Mouse (Mus musculus) embryonic facial prominence, embryonic 15.5 days (tissue): ENCODE measurements around the gene Osbpl8. TPM values are rescaled to one million over a fixed set of nuclear protein-coding genes. Genes with fewer than 3 reads are reported as not detected.
"Not testable (repeated sequence)": the region's sequence is repeated elsewhere in the genome, so short reads cannot be mapped to it uniquely, and the experiment has no call there.

Experiments
- ATAC-seq: fragments of 200-750 bp; cut with Nextera tagmentation; 2 replicates; pipeline ENCODE4 v1.8.0; 2017; ENCODE audit warnings: low read depth, moderate TSS enrichment; ENCODE audit not compliant: insufficient number of reproducible peaks, low FRiP score, low TSS enrichment
- H3K27ac ChIP-seq: fragments of 300-500 bp; sonication (generic); replicated peaks from 2 replicates; pipeline ENCODE4 v1.5.1; 2015; ENCODE audit warnings: mild to moderate bottlenecking, inconsistent platforms
- H3K27me3 ChIP-seq: fragments of 300-500 bp; sonication (generic); 2 replicates; pipeline ENCODE4 v1.6.1; 2015; ENCODE audit warnings: inconsistent platforms
- H3K36me3 ChIP-seq: fragments of 300-500 bp; sonication (generic); 2 replicates; pipeline ENCODE4 v1.6.1; 2015; ENCODE audit warnings: mild to moderate bottlenecking, inconsistent platforms
- H3K4me1 ChIP-seq: fragments of 300-500 bp; sonication (generic); 2 replicates; pipeline ENCODE4 v1.6.1; 2015; ENCODE audit warnings: inconsistent platforms
- H3K4me2 ChIP-seq: fragments of 300-500 bp; sonication (generic); replicated peaks from 2 replicates; pipeline ENCODE4 v1.6.1; 2015; ENCODE audit warnings: mild to moderate bottlenecking, inconsistent platforms
- H3K4me3 ChIP-seq: fragments of 300-500 bp; sonication (generic); replicated peaks from 2 replicates; pipeline ENCODE4 v1.5.1; 2015; ENCODE audit warnings: mild to moderate bottlenecking, inconsistent platforms
- H3K9ac ChIP-seq: fragments of 300-500 bp; sonication (generic); 2 replicates; pipeline ENCODE4 v1.6.1; 2015; ENCODE audit warnings: inconsistent platforms
- H3K9me3 ChIP-seq: fragments of 300-500 bp; sonication (generic); replicated peaks from 2 replicates; pipeline ENCODE4 v1.6.1; 2016; ENCODE audit warnings: inconsistent platforms
- WGBS: fragments of 180-500 bp; shearing (Covaris S2); methylation state at CpG from one replicate; pipeline ENCODE4 v1.1.7; 2015; 5-methylcytosine and 5-hydroxymethylcytosine counted together
- polyA plus RNA-seq: library from polyadenylated mRNA; unstranded; fragments of >200 nt; fragmentation: Nextera tagmentation; extraction: Ambion mirVana; gene quantifications from 2 replicates; pipeline ENCODE4 v1.2.1, GENCODE M21; 2015

Osbpl8 gene
- polyA plus RNA-seq, 1 experiment from 2014 or later = 12.8 TPM

DNA sequence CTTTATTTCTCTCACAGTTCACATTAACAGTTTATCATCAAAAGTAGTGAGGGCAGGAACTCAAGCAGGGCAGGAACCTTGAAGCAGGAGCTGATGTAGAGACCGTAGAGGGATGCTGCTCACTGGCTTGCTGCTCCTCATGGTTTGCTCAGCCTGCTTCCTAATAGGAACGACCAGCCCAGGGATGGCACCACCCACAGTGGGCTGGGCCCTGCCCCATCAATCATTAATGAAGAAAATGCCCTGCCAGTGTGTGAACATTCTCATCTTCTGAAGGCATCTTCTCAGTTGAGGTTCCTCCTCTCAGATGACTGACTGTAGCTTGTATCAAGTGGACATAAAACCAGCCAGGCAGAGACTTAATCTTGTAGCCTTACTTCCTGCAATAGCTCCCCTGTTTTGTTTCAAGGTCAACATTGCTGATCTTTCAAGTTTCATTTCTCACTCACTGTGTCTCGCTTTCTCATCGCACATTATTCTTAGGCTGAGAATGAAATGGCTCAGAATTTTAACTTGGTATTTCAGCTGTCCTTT is 24.5 kb downstream of the Osbpl8 start:
- no peak for ATAC-seq
- Histone ChIP-seq H3K4me2 (no peak overlapping the region), H3K27ac (no peak overlapping the region), H3K4me1 (0 out of 2 replicates have a peak, but pooled peaks cover 4% of the 10 kb centered on the region), H3K36me3 (no peaks in the 10 kb centered on the region), H3K4me3 (no peak overlapping the region), H3K27me3 (no peaks in the 10 kb centered on the region), H3K9ac (no peak overlapping the region), H3K9me3 (no peaks in the 10 kb centered on the region)
- 78% methylated on average over 4 of the region's 4 CpGs for WGBS

DNA sequence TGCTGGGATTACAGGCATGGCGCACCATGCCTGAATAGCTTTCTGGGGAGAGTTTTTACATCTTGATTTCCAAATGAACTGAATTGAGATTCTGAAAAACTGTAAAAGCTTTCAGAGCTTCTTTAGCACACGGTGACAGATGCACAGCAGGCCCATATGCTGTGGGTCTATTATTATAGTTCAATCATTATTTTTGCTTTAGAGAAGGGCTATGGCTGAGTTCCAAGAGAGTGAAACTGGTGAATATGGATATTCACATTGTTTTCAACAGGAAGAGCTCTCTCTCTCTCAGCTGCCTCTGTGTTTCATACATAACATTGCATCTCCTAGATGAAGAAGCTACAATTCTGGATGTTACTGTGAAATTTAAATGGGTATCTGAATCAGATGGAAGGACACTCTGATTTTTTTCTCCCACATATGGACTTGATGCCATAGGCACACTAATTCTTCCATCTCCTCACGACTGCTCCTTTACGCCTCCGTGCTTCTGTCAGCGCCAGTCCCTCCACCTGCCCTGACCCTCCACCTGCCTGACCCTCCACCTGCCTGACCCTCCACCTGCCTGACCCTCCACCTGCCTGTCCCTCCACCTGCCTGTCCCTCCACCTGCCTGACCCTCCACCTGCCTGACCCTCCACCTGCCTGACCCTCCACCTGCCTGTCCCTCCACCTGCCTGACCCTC is 25.7 kb downstream of the Osbpl8 start:
- Histone ChIP-seq H3K9ac (no peak overlapping the region), H3K9me3 (no peaks in the 10 kb centered on the region), H3K4me2 (no peak overlapping the region), H3K27me3 (no peaks in the 10 kb centered on the region), H3K27ac (no peak overlapping the region), H3K4me3 (no peak overlapping the region), H3K36me3 (no peaks in the 10 kb centered on the region), H3K4me1 (0 out of 2 replicates have a peak, but pooled peaks cover 4% of the 10 kb centered on the region)
- 71% methylated on average over 6 of the region's 6 CpGs for WGBS
- no peak for ATAC-seq

DNA sequence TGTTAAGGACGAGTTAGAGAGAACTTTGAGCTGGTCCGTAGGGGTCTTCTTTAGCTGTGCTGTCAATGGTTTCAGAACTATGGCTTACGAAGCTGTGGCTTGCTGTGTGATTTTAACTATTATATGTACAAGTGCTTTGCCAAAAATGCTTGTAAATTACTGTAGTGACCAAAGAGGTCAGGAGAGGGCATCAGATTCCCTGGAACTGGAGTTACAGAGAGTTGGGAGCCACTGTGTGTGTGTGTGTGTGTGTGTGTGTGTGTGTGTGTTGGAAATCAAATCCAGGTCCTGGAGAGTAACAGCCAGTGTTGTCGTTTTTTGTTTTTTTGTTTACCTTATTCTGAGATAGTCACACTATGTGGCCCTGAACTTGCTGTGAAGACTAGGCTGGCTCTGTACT is 29.0 kb downstream of the Osbpl8 start:
- no peak for ATAC-seq
- WGBS = 68% methylated on average over 4 of the region's 4 CpGs
- no peaks in the 10 kb centered on the region for H3K27me3 ChIP-seq

DNA sequence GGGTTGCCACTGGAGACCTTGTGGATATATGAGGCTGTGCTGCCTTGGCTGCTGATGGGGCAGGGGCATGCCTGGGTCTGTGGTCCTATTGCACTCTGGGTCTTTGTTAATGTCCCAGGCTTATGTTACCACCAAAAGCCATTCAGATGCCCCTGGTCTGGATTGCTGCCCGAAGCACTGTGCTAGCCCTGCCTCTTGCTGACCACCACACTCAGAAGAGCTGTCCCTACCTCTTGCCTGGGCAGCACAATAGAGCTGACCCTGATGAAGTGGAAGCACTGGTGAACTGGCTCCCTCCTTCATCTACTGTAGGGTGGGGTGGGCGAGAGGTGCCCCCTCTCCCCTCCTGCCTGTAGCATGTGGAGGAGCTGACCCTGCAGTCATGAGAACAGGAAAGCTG is 31.6 kb downstream of the Osbpl8 start:
- no peak overlapping the region for H3K4me2 ChIP-seq
- no peaks in the 10 kb centered on the region for H3K9me3 ChIP-seq
- 85% methylated on average over 2 of the region's 2 CpGs for WGBS
- 0 out of 2 replicates have a peak, but pooled peaks cover 5% of the 10 kb centered on the region for H3K36me3 ChIP-seq
- no peak overlapping the region for H3K9ac ChIP-seq
- ATAC-seq = no peak
- H3K27ac ChIP-seq = no peak overlapping the region
- H3K4me3 ChIP-seq = no peak overlapping the region
- 0 out of 2 replicates have a peak, but pooled peaks cover 4% of the 10 kb centered on the region for H3K4me1 ChIP-seq
- H3K27me3 ChIP-seq = no peaks in the 10 kb centered on the region

More for the DNA sequence above, 29.0 kb downstream of the Osbpl8 start:
- Histone ChIP-seq H3K9me3 (no peaks in the 10 kb centered on the region), H3K27ac (no peak overlapping the region), H3K4me1 (0 out of 2 replicates have a peak, but pooled peaks cover 4% of the 10 kb centered on the region), H3K36me3 (0 out of 2 replicates have a peak, but pooled peaks cover 5% of the 10 kb centered on the region), H3K4me3 (no peak overlapping the region), H3K9ac (no peak overlapping the region), H3K4me2 (no peak overlapping the region)

DNA sequence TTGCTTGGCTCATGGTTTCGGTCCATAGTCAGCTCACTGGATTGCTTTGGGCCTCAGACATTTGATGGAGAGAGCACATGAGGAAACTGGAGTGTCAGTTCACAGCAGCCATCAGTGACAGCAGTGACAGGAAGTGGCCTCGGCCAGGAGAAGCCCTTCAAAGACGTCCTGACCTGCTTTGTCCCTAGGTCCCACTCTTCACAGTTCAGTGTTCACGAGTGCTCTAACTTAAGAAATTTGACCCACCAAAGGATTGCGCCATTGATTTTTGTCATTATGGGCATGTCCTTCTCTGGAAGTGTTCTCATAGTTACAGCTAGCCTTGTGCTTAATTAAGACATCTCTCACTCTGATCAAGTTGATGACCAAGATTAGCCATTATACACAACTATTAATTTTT is 34.2 kb downstream of the Osbpl8 start:
- ATAC-seq, H3K9me3 ChIP-seq: not testable (repeated sequence)

DNA sequence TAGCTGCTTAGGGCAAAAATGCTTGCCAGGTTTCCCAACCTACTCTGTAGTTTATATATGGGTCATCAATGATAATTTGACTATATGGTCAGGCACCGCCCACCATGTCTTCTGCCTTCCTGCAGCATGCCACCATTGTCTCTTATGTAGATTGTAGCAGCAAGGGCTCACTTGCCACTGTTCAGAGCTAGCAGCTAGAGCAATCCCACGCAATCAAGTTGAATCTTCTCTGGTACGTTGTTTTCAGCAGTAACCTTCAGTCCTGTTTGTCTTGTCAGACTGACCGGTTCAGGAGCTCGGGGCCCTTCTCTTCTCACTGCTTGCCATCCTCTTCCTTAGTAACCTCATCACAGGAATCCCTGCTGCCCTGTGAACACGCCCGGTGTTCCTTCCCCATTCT is 36.6 kb downstream of the Osbpl8 start:
- H3K4me3 ChIP-seq = no peak overlapping the region
- no peaks in the 10 kb centered on the region for H3K4me1 ChIP-seq
- ATAC-seq = no peak
- H3K4me2 ChIP-seq = no peak overlapping the region
- no peak overlapping the region for H3K9ac ChIP-seq
- 0 out of 2 replicates have a peak, but pooled peaks cover 5% of the 10 kb centered on the region for H3K36me3 ChIP-seq
- WGBS = 85% methylated on average over 7 of the region's 7 CpGs
- H3K27me3 ChIP-seq = no peaks in the 10 kb centered on the region
- no peaks in the 10 kb centered on the region for H3K9me3 ChIP-seq
- no peak overlapping the region for H3K27ac ChIP-seq

More for the DNA sequence above, 34.2 kb downstream of the Osbpl8 start:
- not testable (repeated sequence) for H3K27ac ChIP-seq, H3K27me3 ChIP-seq, H3K9ac ChIP-seq, H3K4me1 ChIP-seq, H3K4me3 ChIP-seq, H3K4me2 ChIP-seq, H3K36me3 ChIP-seq
- WGBS = 72% methylated on average over 5 of the region's 5 CpGs

DNA sequence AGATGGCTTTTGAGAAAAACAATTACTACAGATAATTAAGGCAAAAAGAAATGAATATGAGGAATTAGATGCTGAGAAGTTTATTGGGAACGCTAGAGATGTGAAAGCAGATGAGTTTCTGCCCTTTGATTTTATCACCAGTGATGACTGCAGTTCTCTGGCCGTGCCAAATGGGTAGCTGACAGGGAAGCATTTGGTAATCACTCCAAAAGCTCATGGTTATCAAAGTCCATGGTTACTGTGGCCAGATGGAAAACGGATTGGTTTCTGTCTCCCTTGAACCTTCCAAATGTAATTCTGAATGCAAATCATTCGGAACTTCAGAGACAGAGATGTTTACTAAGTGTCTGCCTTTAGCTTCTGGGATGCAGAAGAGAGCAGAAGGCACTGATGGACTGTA is 37.1 kb downstream of the Osbpl8 start:
- 57% methylated on average over 4 of the region's 4 CpGs for WGBS
- Histone ChIP-seq H3K36me3 (0 out of 2 replicates have a peak, but pooled peaks cover 4% of the 10 kb centered on the region), H3K4me1 (no peaks in the 10 kb centered on the region), H3K4me3 (no peak overlapping the region), H3K27me3 (no peaks in the 10 kb centered on the region), H3K4me2 (no peak overlapping the region), H3K9me3 (no peaks in the 10 kb centered on the region), H3K27ac (no peak overlapping the region), H3K9ac (no peak overlapping the region)
- no peak for ATAC-seq

DNA sequence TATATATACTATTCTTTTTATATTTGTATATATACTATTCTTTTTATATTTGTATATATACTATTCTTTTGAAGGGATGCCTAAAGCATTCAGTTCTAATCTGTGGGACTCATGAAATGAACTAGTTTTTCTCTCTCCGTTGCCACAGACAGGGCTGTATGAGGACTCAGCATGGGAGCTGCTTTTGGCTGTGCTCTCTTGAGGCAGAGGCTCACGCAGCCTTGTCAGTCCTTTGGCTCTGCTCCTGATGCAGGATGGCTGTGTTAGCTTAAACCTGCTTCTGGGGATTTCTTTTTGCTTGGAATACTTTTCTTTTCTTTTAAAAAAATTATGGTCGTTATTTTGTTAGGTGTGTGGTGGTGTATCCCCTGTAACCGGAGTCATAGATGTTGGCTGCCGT is 39.5 kb downstream of the Osbpl8 start:
- Histone ChIP-seq H3K9ac (no peak overlapping the region), H3K4me2 (no peak overlapping the region), H3K27me3 (no peaks in the 10 kb centered on the region), H3K36me3 (no peaks in the 10 kb centered on the region), H3K9me3 (no peaks in the 10 kb centered on the region), H3K27ac (no peak overlapping the region), H3K4me3 (no peak overlapping the region), H3K4me1 (no peaks in the 10 kb centered on the region)
- ATAC-seq = no peak
- WGBS = 84% methylated on average over 5 of the region's 5 CpGs

DNA sequence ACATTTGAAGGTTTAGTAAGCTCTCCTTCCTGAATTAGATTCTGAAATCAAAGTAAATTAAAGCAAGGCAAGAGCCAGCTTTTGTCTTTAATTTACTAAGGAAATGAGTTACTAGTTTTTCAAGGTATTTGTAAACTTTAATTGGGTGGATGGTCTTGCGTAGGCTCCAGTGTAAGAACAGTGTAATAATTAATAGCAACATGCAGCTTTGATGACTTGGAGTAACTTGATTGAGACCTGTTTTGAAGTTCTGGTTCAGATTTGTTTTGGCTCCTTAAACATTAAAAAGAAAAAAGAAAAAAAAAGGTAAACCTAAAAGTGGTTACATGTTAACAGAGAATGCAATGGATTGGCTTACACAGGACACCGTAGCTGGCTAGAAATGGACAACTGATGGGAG is 40.9 kb downstream of the Osbpl8 start:
- Histone ChIP-seq H3K4me1 (no peaks in the 10 kb centered on the region), H3K4me3 (no peak overlapping the region), H3K36me3 (no peaks in the 10 kb centered on the region), H3K4me2 (no peak overlapping the region), H3K9ac (no peak overlapping the region), H3K27me3 (no peaks in the 10 kb centered on the region), H3K27ac (no peak overlapping the region), H3K9me3 (no peaks in the 10 kb centered on the region)
- no peak for ATAC-seq
- 77% methylated on average over 2 of the region's 2 CpGs for WGBS

DNA sequence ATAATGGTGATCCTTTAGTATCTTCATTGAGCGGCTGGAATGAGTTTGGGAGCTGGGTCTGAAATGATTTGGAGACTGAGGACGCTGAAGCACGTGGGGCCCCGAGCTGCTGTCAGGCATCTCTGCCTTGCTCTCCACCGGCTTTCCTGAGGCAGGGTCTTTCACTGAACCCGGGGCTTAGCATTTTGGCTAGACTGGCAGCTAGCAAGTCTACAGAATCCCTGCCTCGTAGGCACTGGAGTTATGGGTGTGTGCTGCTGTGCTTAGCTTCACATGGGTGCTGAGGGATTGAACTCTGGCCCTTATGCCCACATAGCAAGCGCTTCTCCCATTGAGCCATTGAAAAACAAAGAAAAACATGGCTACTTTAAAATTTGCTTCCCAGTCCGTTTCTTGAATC is 42.8 kb downstream of the Osbpl8 start:
- no peaks in the 10 kb centered on the region for H3K36me3 ChIP-seq
- H3K4me1 ChIP-seq = no peaks in the 10 kb centered on the region
- H3K9ac ChIP-seq = no peak overlapping the region
- 77% methylated on average over 9 of the region's 9 CpGs for WGBS
- no peak overlapping the region for H3K4me3 ChIP-seq
- H3K4me2 ChIP-seq = no peak overlapping the region
- no peaks in the 10 kb centered on the region for H3K27me3 ChIP-seq
- H3K27ac ChIP-seq = no peak overlapping the region
- no peak for ATAC-seq
- H3K9me3 ChIP-seq = no peaks in the 10 kb centered on the region

DNA sequence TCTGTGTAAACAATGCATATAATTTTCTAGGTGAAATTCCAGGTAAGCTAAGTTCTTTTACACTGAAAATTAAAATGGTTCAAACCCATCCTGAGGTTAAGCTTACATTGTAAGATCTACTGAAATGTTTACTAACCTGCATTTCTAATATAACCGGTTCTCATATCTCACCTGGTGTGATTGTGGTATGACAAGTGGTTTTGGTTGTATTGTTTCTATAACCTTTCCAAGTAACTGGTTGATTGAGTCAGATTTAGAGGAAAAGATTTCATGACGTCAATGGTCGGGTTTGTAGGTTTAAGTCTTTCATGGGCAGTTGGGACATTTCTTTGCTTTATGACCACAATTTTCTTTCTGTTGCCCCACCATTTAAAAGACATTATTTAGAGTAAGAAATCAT is 49.5 kb downstream of the Osbpl8 start:
- no peak overlapping the region for H3K27ac ChIP-seq
- H3K4me2 ChIP-seq = no peak overlapping the region
- WGBS = 80% methylated on average over 3 of the region's 3 CpGs
- no peak for ATAC-seq
- no peaks in the 10 kb centered on the region for H3K36me3 ChIP-seq
- H3K27me3 ChIP-seq = no peaks in the 10 kb centered on the region
- no peak overlapping the region for H3K4me3 ChIP-seq
- H3K9me3 ChIP-seq = no peaks in the 10 kb centered on the region
- H3K9ac ChIP-seq = no peak overlapping the region
- H3K4me1 ChIP-seq = no peaks in the 10 kb centered on the region

DNA sequence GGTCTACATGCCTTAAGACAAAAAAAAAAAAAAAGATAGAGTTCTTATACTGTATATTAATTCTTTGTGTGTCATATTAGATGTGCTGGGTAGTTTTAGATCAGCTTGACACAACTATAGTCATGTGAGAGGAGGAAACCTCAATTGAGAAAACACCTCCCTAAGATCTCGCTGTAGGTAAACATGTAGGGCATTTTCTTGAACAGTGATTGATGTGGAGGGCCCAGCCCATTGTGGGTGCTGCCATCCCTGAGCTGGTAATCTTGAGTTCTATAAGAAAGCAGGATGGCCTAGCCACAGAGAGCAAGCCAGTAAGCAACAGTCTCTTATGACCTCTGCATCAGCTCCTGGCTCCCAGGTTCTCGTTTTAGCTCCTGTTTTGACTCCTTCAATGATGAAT is 50.1 kb downstream of the Osbpl8 start:
- no peaks in the 10 kb centered on the region for H3K36me3 ChIP-seq
- H3K4me2 ChIP-seq = no peak overlapping the region
- no peak overlapping the region for H3K27ac ChIP-seq
- WGBS = 68% methylated on average over 2 of the region's 2 CpGs
- no peaks in the 10 kb centered on the region for H3K9me3 ChIP-seq
- no peak for ATAC-seq
- H3K4me1 ChIP-seq = no peaks in the 10 kb centered on the region
- H3K4me3 ChIP-seq = no peak overlapping the region
- no peaks in the 10 kb centered on the region for H3K27me3 ChIP-seq
- H3K9ac ChIP-seq = no peak overlapping the region
